Mouse (Mus musculus): ENCODE measurements around the gene Ptch2. TPM values are rescaled to one million over a fixed set of nuclear protein-coding genes. Genes with fewer than 3 reads are reported as not detected.

Gene Ptch2
- total RNA-seq, 1 experiment, result 28.2 TPM

- 0 out of 2 replicates have a peak overlapping the region, but pooled peaks have one; percentile 2 for H3K27ac ChIP-seq (ENCODE audit: insufficient read depth, low read depth, low read length, poor library complexity, severe bottlenecking)
These were observed 52.3 kb downstream of the Ptch2 start for GRCm38 (mm10) chr4:117148047-117148713.

GRCm38 (mm10) chr4:117148815-117149214 lies 52.9 kb downstream of the Ptch2 start:
- TF ChIP-seq ZC3H11A (IDR thresholded peaks at IDR 0.05; ENCODE audit: borderline replicate concordance, low read depth, low read length), result no peak
- no peak for TF ChIP-seq MAFK (IDR thresholded peaks at IDR 0.05; ENCODE audit: insufficient read depth, low read depth, low read length)
- TF ChIP-seq CHD2 (IDR thresholded peaks at IDR 0.05; ENCODE audit: low read depth, low read length), result no peak
- no peak for TF ChIP-seq ZNF384 (IDR thresholded peaks at IDR 0.05; ENCODE audit: low read depth, low read length)
- no peak for TF ChIP-seq HCFC1 (IDR thresholded peaks at IDR 0.05; ENCODE audit: borderline replicate concordance, insufficient read depth, low read length)
- Histone ChIP-seq H3K4me3 (ENCODE audit: insufficient read depth in 1 of 2, low read depth in 1 of 2, low read length in 2 of 2, poor library complexity in 1 of 2, severe bottlenecking in 1 of 2) (peak overlapping the region in 1 of 2 experiments; percentile 45; a peak in 2 of 4 replicates), H3K27ac (ENCODE audit: insufficient read depth, low read depth, low read length, poor library complexity, severe bottlenecking) (peak overlapping the region; percentile 20; the same call in 1 of the 2 replicates), H3K4me1 (ENCODE audit: control insufficient read depth in 2 of 2, insufficient read depth in 2 of 2, low read length in 2 of 2, poor library complexity in 1 of 2) (peaks cover 0 to 7% of the 10 kb centered on the region in 2 experiments; a peak in 1 of 4 replicates), H3K9ac (ENCODE audit: insufficient read depth, low read depth, low read length, poor library complexity, severe bottlenecking) (peak overlapping the region; percentile 72), H3K9me3 (ENCODE audit: control insufficient read depth, insufficient read depth, low read depth, low read length) (no peaks in the 10 kb centered on the region), H3K36me3 (ENCODE audit: control insufficient read depth, insufficient read depth, low read length, poor library complexity, severe bottlenecking) (peaks cover 38% of the 10 kb centered on the region)
- in situ Hi-C loops (cut with MboI; ENCODE audit: low sequenced_read_pairs in 2 of 2, unreplicated experiment in 2 of 2), result loop anchor here in 1 of 2 experiments (25.0 kb wide), 1 partner anchor 337 kb away; the partner anchor contains the start of genes Hpdl, Mutyh and Toe1
- no peak for DNase-seq (ENCODE audit: low read depth, low spot score)

More at GRCm38 (mm10) chr4:117148047-117148713, 52.3 kb downstream of the Ptch2 start:
- peaks cover 0 to 7% of the 10 kb centered on the region in 2 experiments; a peak in 1 of 4 replicates for H3K4me1 ChIP-seq (ENCODE audit: control insufficient read depth in 2 of 2, insufficient read depth in 2 of 2, low read length in 2 of 2, poor library complexity in 1 of 2)
- in situ Hi-C loops (cut with MboI; ENCODE audit: low sequenced_read_pairs in 2 of 2, unreplicated experiment in 2 of 2), result loop anchor here in 1 of 2 experiments (25.0 kb wide), 1 partner anchor 336 kb away; the partner anchor contains the start of genes Hpdl, Mutyh and Toe1
- DNase-seq (ENCODE audit: low read depth, low spot score), result no peak
- peaks cover 31% of the 10 kb centered on the region for H3K36me3 ChIP-seq (ENCODE audit: control insufficient read depth, insufficient read depth, low read length, poor library complexity, severe bottlenecking)
- no peaks in the 10 kb centered on the region for H3K9me3 ChIP-seq (ENCODE audit: control insufficient read depth, insufficient read depth, low read depth, low read length)
- peak overlapping the region; percentile 72 for H3K9ac ChIP-seq (ENCODE audit: insufficient read depth, low read depth, low read length, poor library complexity, severe bottlenecking)
- peak overlapping the region in 1 of 2 experiments; percentile 45; a peak in 2 of 4 replicates for H3K4me3 ChIP-seq (ENCODE audit: insufficient read depth in 1 of 2, low read depth in 1 of 2, low read length in 2 of 2, poor library complexity in 1 of 2, severe bottlenecking in 1 of 2)
- TF ChIP-seq MAFK (IDR thresholded peaks at IDR 0.05; ENCODE audit: insufficient read depth, low read depth, low read length) (no peak), ZNF384 (IDR thresholded peaks at IDR 0.05; ENCODE audit: low read depth, low read length) (no peak), CHD2 (IDR thresholded peaks at IDR 0.05; ENCODE audit: low read depth, low read length) (no peak), HCFC1 (IDR thresholded peaks at IDR 0.05; ENCODE audit: borderline replicate concordance, insufficient read depth, low read length) (no peak), ZC3H11A (IDR thresholded peaks at IDR 0.05; ENCODE audit: borderline replicate concordance, low read depth, low read length) (no peak)

DNA sequence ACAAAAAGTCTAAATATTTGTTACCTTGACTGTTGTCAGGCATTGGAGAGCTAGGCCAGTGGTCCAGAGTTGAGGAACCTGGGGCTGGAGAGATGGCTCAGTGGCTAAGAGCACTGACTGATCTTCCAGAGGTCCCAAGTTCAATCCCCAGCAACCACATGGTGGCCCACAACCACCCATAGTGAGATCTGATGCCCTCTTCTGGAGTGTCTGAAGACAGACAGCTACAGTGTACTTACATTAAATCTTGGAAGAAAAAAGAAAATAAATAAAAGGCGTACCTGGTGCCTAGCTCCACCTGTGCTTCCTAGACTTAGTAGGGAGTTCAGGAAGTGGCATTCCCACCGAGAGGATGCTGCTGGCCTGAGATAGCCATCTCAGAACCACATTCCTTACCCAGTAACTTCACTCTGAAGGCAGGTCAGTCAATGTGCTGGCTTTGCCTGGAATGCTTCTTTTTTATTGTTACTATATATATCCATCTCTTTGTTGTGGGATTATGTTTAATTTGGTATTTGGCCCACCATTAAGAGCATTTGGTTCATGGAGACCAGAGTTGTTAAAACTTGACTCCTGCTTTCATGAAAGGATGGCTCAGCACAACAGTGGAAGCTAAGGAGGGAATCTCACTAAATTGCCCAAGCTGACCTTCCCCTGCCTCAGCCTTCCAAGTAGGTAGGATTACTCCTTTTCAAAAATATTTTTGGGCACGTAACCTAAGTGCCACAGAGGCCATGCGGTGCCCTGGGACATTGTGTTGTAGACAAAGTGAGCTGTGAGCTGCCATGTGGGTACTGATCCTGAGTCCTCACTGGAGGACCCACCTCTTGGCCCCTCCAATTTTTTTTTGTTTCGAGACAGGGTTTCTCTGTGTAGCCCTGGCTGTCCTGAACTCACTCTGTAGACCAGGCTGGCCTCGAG lies 53.7 kb downstream of the Ptch2 start:
- 0 out of 2 replicates have a peak, but pooled peaks have one; percentile 42 for TF ChIP-seq CHD2 (IDR thresholded peaks at IDR 0.05; ENCODE audit: low read depth, low read length)
- TF ChIP-seq ZNF384 (IDR thresholded peaks at IDR 0.05; ENCODE audit: low read depth, low read length), result no peak
- TF ChIP-seq ZC3H11A (IDR thresholded peaks at IDR 0.05; ENCODE audit: borderline replicate concordance, low read depth, low read length), result no peak
- no peak for TF ChIP-seq HCFC1 (IDR thresholded peaks at IDR 0.05; ENCODE audit: borderline replicate concordance, insufficient read depth, low read length)
- TF ChIP-seq MAFK (IDR thresholded peaks at IDR 0.05; ENCODE audit: insufficient read depth, low read depth, low read length), result no peak
- Histone ChIP-seq H3K36me3 (ENCODE audit: control insufficient read depth, insufficient read depth, low read length, poor library complexity, severe bottlenecking) (peaks cover 45% of the 10 kb centered on the region), H3K27ac (ENCODE audit: insufficient read depth, low read depth, low read length, poor library complexity, severe bottlenecking) (peak overlapping the region; percentile 80), H3K9ac (ENCODE audit: insufficient read depth, low read depth, low read length, poor library complexity, severe bottlenecking) (peak overlapping the region; percentile 72; the same call in 1 of the 2 replicates), H3K4me3 (ENCODE audit: insufficient read depth in 1 of 2, low read depth in 1 of 2, low read length in 2 of 2, poor library complexity in 1 of 2, severe bottlenecking in 1 of 2) (peak overlapping the region in 1 of 2 experiments; percentile 45; a peak in 1 of 4 replicates), H3K9me3 (ENCODE audit: control insufficient read depth, insufficient read depth, low read depth, low read length) (no peaks in the 10 kb centered on the region), H3K4me1 (ENCODE audit: control insufficient read depth in 2 of 2, insufficient read depth in 2 of 2, low read length in 2 of 2, poor library complexity in 1 of 2) (peaks cover 0 to 7% of the 10 kb centered on the region in 2 experiments; a peak in 1 of 4 replicates)
- in situ Hi-C loops (cut with MboI; ENCODE audit: low sequenced_read_pairs in 2 of 2, unreplicated experiment in 2 of 2), result loop anchor here in 1 of 2 experiments (25.0 kb wide), 1 partner anchor 337 kb away; the partner anchor contains the start of genes Hpdl, Mutyh and Toe1
- no peak for DNase-seq (ENCODE audit: low read depth, low spot score)

DNA sequence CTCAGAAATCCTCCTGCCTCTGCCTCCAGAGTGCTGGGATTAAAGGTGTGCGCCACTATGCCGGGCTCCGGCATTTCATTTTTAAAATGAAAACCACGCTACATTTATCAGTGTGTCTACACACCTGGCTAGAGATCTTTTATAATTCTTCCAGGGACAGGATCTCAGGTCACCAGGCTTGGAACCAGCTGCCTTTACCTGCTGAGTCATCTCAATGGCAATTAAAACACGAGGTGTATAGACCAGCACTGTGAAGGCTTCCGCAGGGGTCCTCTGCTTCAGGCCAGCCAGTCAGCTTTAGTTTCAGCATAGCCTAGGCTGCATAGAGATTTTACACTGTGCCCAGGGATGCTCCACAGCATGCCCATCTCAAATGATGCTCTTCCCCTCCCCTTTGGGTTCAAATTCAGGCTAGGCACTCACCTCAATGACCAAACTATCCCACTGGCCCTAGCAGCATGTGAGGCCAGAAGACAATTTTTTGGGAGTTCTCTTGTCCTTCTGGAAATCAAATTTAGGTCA lies 54.4 kb downstream of the Ptch2 start:
- Histone ChIP-seq H3K4me3 (ENCODE audit: insufficient read depth in 1 of 2, low read depth in 1 of 2, low read length in 2 of 2, poor library complexity in 1 of 2, severe bottlenecking in 1 of 2) (no peak overlapping the region), H3K9ac (ENCODE audit: insufficient read depth, low read depth, low read length, poor library complexity, severe bottlenecking) (no peak overlapping the region), H3K36me3 (ENCODE audit: control insufficient read depth, insufficient read depth, low read length, poor library complexity, severe bottlenecking) (peaks cover 52% of the 10 kb centered on the region), H3K4me1 (ENCODE audit: control insufficient read depth in 2 of 2, insufficient read depth in 2 of 2, low read length in 2 of 2, poor library complexity in 1 of 2) (peaks cover 0 to 7% of the 10 kb centered on the region in 2 experiments; a peak in 1 of 4 replicates), H3K27ac (ENCODE audit: insufficient read depth, low read depth, low read length, poor library complexity, severe bottlenecking) (peak overlapping the region; percentile 80; the same call in 1 of the 2 replicates), H3K9me3 (ENCODE audit: control insufficient read depth, insufficient read depth, low read depth, low read length) (no peaks in the 10 kb centered on the region)
- TF ChIP-seq ZNF384 (IDR thresholded peaks at IDR 0.05; ENCODE audit: low read depth, low read length) (no peak), MAFK (IDR thresholded peaks at IDR 0.05; ENCODE audit: insufficient read depth, low read depth, low read length) (peak; percentile 85), HCFC1 (IDR thresholded peaks at IDR 0.05; ENCODE audit: borderline replicate concordance, insufficient read depth, low read length) (no peak)
- in situ Hi-C loops (cut with MboI; ENCODE audit: low sequenced_read_pairs in 2 of 2, unreplicated experiment in 2 of 2), result no loop called here
- no peak for DNase-seq (ENCODE audit: low read depth, low spot score)
